Mouse (Mus musculus) forebrain, embryonic 15.5 days (tissue): ENCODE data around the gene 4930404N11Rik. TPM values are rescaled to one million over a fixed set of nuclear protein-coding genes. Genes with fewer than 3 reads are reported as not detected.

ENCODE experiments used
- ATAC-seq: fragments of 200-750 bp; cut with Nextera tagmentation; replicated peaks from 2 replicates; pipeline ENCODE4 v1.8.0; 2017; ENCODE audit warnings: mild to moderate bottlenecking, moderate TSS enrichment, moderate library complexity
- H3K27ac ChIP-seq: fragments of 300-500 bp; sonication (generic); replicated peaks from 2 replicates; pipeline ENCODE4 v1.5.1; 2015; ENCODE audit warnings: mild to moderate bottlenecking, inconsistent platforms
- H3K27me3 ChIP-seq: fragments of 300-500 bp; sonication (generic); 2 replicates; pipeline ENCODE4 v1.6.1; 2015; ENCODE audit warnings: inconsistent platforms
- H3K36me3 ChIP-seq: fragments of 300-500 bp; sonication (generic); 2 replicates; pipeline ENCODE4 v1.6.1; 2015; ENCODE audit warnings: mild to moderate bottlenecking, inconsistent platforms
- H3K4me1 ChIP-seq: fragments of 300-500 bp; sonication (generic); 2 replicates; pipeline ENCODE4 v1.6.1; 2015; ENCODE audit warnings: inconsistent platforms
- H3K4me2 ChIP-seq: fragments of 300-500 bp; sonication (generic); replicated peaks from 2 replicates; pipeline ENCODE4 v1.6.1; 2015; ENCODE audit warnings: mild to moderate bottlenecking, inconsistent platforms
- H3K4me3 ChIP-seq: fragments of 300-500 bp; sonication (generic); 2 replicates; pipeline ENCODE4 v1.5.1; 2015; ENCODE audit warnings: mild to moderate bottlenecking, inconsistent platforms
- H3K9ac ChIP-seq: fragments of 300-500 bp; sonication (generic); replicated peaks from 2 replicates; pipeline ENCODE4 v1.6.1; 2015; ENCODE audit warnings: mild to moderate bottlenecking, inconsistent platforms
- H3K9me3 ChIP-seq: fragments of 300-500 bp; sonication (generic); 2 replicates; pipeline ENCODE4 v1.6.1; 2016; ENCODE audit warnings: inconsistent platforms
- WGBS: fragments of 180-500 bp; shearing (Covaris S2); methylation state at CpG from one replicate; pipeline ENCODE4 v1.1.7; 2015; ENCODE audit warnings: mixed read lengths; 5-methylcytosine and 5-hydroxymethylcytosine counted together
- polyA plus RNA-seq: library from polyadenylated mRNA; unstranded; fragments of >200 nt; fragmentation: Nextera tagmentation; extraction: Ambion mirVana; gene quantifications from 2 replicates; pipeline ENCODE4 v1.2.1, GENCODE M21; 2015

The 4930404N11Rik gene
- 0.73 and 1.3 TPM in 2 replicates for polyA plus RNA-seq

- Histone ChIP-seq H3K27me3 (peaks cover 22% of the 10 kb centered on the region), H3K4me3 (peak within 1 kb of the TSS; percentile 28), H3K4me1 (peaks cover 19% of the 10 kb centered on the region), H3K27ac (no peak within 1 kb of the TSS), H3K36me3 (peaks cover 47% of the 10 kb centered on the region), H3K4me2 (peak within 1 kb of the TSS; percentile 46), H3K9ac (peak within 1 kb of the TSS; percentile 8; the same call in 1 of the 2 replicates), H3K9me3 (no peaks in the 10 kb centered on the region)
- ATAC-seq: no peak
- 20% methylated on average over 12 of the region's 12 CpGs for WGBS
Observed at GRCm38 (mm10) chr10:81365672-81366476, at the start of gene 4930404N11Rik. Gene 4930404N11Rik (minus strand): TSS chr10:81365816.

- H3K4me1 ChIP-seq: peaks cover 73% of the 10 kb centered on the region
- 70% methylated on average over 5 of the region's 5 CpGs for WGBS
- no peak overlapping the region for H3K4me2 ChIP-seq
- no peak overlapping the region for H3K27ac ChIP-seq
- no peak for ATAC-seq
- no peak overlapping the region for H3K4me3 ChIP-seq
- H3K9ac ChIP-seq: no peak overlapping the region
- H3K27me3 ChIP-seq: no peaks in the 10 kb centered on the region
- H3K9me3 ChIP-seq: no peaks in the 10 kb centered on the region
- H3K36me3 ChIP-seq: no peaks in the 10 kb centered on the region; the same call in 1 of the 2 replicates
Observed at GRCm38 (mm10) chr10:81415146-81415545, 49.5 kb upstream of the 4930404N11Rik start.

DNA sequence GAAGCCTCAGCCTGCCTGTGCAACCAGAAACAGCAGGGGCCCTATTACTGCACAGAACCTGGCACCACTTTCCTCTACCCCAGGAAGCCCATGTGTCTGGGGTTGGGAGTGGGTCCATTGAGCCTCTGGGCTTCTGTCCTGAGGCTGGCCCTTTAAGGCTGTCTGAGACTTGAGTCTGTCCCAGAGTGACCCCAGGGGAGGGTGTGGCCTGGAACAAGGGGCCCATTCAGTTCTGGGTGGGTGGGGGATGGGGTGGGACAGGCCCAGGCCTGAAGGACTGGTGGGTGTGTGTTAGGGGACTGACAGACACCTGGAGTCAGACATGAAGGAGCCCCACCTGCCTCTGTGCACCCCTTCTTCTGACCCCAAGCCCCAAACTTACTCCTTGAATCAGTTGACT, 49.1 kb upstream of the 4930404N11Rik start:
- Histone ChIP-seq H3K4me2 (no peak overlapping the region), H3K27ac (no peak overlapping the region), H3K9me3 (no peaks in the 10 kb centered on the region), H3K36me3 (no peaks in the 10 kb centered on the region; the same call in 1 of the 2 replicates), H3K9ac (no peak overlapping the region), H3K27me3 (no peaks in the 10 kb centered on the region), H3K4me1 (peaks cover 73% of the 10 kb centered on the region), H3K4me3 (no peak overlapping the region)
- no peak for ATAC-seq

- Histone ChIP-seq H3K27ac (no peak overlapping the region), H3K4me3 (no peak overlapping the region), H3K4me2 (no peak overlapping the region; the same call in 1 of the 2 replicates), H3K36me3 (no peaks in the 10 kb centered on the region), H3K9ac (no peak overlapping the region), H3K9me3 (no peaks in the 10 kb centered on the region), H3K4me1 (peaks cover 70% of the 10 kb centered on the region), H3K27me3 (no peaks in the 10 kb centered on the region)
- ATAC-seq: no peak
- 27% methylated on average over 26 of the region's 26 CpGs for WGBS
Observed at GRCm38 (mm10) chr10:81413310-81414261, 48.0 kb upstream of the 4930404N11Rik start.

GRCm38 (mm10) chr10:81412586-81413309, 47.1 kb upstream of the 4930404N11Rik start:
- peaks cover 69% of the 10 kb centered on the region for H3K4me1 ChIP-seq
- H3K9me3 ChIP-seq: no peaks in the 10 kb centered on the region
- 69% methylated on average over 16 of the region's 16 CpGs for WGBS
- H3K4me3 ChIP-seq: no peak overlapping the region
- 0 out of 2 replicates have a peak, but pooled peaks cover 6% of the 10 kb centered on the region for H3K36me3 ChIP-seq
- no peak overlapping the region for H3K9ac ChIP-seq
- H3K27ac ChIP-seq: peak overlapping the region; percentile 82
- ATAC-seq: no peak
- 0 out of 2 replicates have a peak, but pooled peaks cover 3% of the 10 kb centered on the region for H3K27me3 ChIP-seq
- no peak overlapping the region for H3K4me2 ChIP-seq

DNA sequence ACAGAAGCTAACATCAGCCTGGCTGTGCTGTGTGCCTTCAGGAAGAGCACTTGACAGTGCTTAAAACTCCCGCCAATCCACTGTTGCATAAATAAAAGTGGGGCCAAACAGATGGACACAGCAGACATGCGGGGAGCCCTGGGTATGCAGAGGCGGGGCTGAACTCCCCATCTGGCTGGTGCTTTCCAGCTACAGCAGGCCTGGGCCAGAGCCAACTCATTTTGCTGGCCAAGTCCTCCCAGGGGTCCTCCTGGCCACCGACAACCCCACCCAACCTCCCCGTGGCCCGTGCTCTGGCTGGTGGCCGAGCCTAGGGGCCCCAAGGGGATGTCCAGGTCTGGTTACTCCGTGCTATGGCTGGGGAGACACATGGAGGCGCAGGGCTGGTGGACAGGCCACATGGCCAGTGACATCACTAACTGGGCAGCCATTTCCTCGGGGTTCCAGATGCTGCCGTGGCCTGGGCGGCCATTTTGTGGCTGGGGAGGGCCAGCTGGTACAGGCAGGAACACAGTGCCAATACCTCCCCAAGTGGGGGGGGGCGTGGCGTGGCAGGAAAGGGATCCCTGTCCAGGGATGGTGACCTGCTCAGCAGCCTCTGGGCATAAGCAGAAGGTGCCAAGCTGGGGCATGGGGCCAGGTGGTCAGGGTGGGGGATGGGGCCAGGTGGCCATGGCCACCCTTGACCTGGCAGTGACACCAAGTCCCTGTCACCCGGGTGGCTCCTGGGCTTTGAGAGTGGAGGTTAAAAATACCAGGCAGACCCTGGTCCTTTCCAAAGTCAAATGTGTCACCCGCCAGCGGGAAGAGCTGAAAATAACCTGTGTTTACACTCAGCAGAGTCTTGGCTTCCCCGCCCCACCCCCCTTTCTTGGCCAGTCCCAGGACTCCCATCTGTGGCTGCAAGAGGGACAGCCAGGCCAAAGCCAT, 46.1 kb upstream of the 4930404N11Rik start:
- H3K4me3 ChIP-seq: no peak overlapping the region
- 0 out of 2 replicates have a peak, but pooled peaks cover 3% of the 10 kb centered on the region for H3K27me3 ChIP-seq
- 60% methylated on average over 18 of the region's 18 CpGs for WGBS
- peaks cover 11% of the 10 kb centered on the region; the same call in 1 of the 2 replicates for H3K36me3 ChIP-seq
- no peaks in the 10 kb centered on the region for H3K9me3 ChIP-seq
- peaks cover 68% of the 10 kb centered on the region for H3K4me1 ChIP-seq
- H3K4me2 ChIP-seq: no peak overlapping the region
- ATAC-seq: no peak
- H3K27ac ChIP-seq: peak overlapping the region; percentile 82
- H3K9ac ChIP-seq: no peak overlapping the region; the same call in 1 of the 2 replicates

- Histone ChIP-seq H3K9me3 (no peaks in the 10 kb centered on the region), H3K4me3 (no peak overlapping the region), H3K4me2 (no peak overlapping the region), H3K4me1 (peaks cover 62% of the 10 kb centered on the region), H3K27ac (peak overlapping the region; percentile 82), H3K36me3 (peaks cover 15% of the 10 kb centered on the region; the same call in 1 of the 2 replicates), H3K27me3 (0 out of 2 replicates have a peak, but pooled peaks cover 3% of the 10 kb centered on the region), H3K9ac (no peak overlapping the region)
- 76% methylated on average over 9 of the region's 9 CpGs for WGBS
- no peak for ATAC-seq
Observed at GRCm38 (mm10) chr10:81410981-81411380, 45.4 kb upstream of the 4930404N11Rik start.

GRCm38 (mm10) chr10:81410350-81410749, 44.7 kb upstream of the 4930404N11Rik start:
- WGBS: 73% methylated on average over 4 of the region's 4 CpGs
- no peak overlapping the region for H3K27ac ChIP-seq
- H3K36me3 ChIP-seq: peaks cover 20% of the 10 kb centered on the region
- no peak overlapping the region for H3K9ac ChIP-seq
- 0 out of 2 replicates have a peak, but pooled peaks cover 3% of the 10 kb centered on the region for H3K27me3 ChIP-seq
- peaks cover 62% of the 10 kb centered on the region for H3K4me1 ChIP-seq
- H3K4me3 ChIP-seq: no peak overlapping the region
- no peaks in the 10 kb centered on the region for H3K9me3 ChIP-seq
- H3K4me2 ChIP-seq: no peak overlapping the region
- ATAC-seq: no peak

DNA sequence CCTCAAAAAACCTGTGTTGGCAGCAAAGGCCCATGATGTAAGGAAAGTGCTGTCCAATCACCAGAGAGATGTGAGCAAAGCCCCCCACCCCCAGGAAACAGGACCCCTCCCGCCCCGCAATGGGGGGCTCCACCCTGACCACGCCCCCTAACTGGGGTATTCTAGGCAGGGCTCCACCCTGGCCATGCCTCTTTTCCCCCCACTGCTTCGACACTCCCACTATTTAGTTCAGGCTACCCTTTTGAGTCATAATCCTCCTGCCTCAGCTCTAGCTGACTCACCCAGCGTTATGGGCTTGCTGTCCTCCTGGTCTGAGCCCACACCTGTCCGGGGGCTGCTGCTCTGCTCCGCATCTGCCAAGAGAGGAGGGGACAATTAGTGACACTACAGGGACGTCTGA, 43.7 kb upstream of the 4930404N11Rik start:
- Histone ChIP-seq H3K9me3 (no peaks in the 10 kb centered on the region), H3K27me3 (peaks cover 9% of the 10 kb centered on the region; the same call in 1 of the 2 replicates), H3K36me3 (peaks cover 23% of the 10 kb centered on the region), H3K27ac (no peak overlapping the region), H3K4me3 (no peak overlapping the region), H3K9ac (no peak overlapping the region), H3K4me1 (peaks cover 52% of the 10 kb centered on the region), H3K4me2 (no peak overlapping the region)
- 14% methylated on average over 8 of the region's 8 CpGs for WGBS
- no peak for ATAC-seq

- no peak overlapping the region for H3K4me3 ChIP-seq
- H3K4me1 ChIP-seq: peaks cover 47% of the 10 kb centered on the region
- ATAC-seq: peak; percentile 29; the same call in 1 of the 2 replicates
- no peaks in the 10 kb centered on the region for H3K9me3 ChIP-seq
- peaks cover 10% of the 10 kb centered on the region; the same call in 1 of the 2 replicates for H3K27me3 ChIP-seq
- H3K9ac ChIP-seq: no peak overlapping the region
- H3K4me2 ChIP-seq: no peak overlapping the region
- H3K27ac ChIP-seq: no peak overlapping the region
- 24% methylated on average over 9 of the region's 9 CpGs for WGBS
- H3K36me3 ChIP-seq: peaks cover 23% of the 10 kb centered on the region
Observed at GRCm38 (mm10) chr10:81408871-81409291, 43.3 kb upstream of the 4930404N11Rik start.
